In the genomic region with DNA sequence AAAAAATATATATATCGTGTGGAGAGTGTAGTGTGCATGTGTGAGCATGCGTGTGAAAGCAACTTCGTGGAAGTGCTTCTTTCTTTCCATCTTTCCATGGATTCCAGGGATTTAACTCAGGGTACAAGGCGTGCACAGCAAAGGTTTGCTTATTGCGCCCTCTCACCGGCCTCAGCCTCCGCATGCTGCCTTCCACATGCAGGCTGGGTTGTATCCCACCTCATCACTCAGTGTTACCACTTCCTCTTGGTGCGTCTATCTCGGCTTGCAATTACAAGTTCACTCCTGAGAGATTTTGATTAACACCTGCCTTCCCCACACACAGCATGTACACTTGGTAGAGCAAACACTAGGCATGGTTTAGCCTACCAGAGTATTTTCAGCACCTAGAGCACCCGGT, we compare ENCODE assay signal across 24 mouse cellular contexts. TPM values are rescaled to one million over a fixed set of nuclear protein-coding genes. Genes with fewer than 3 reads are reported as not detected.
DNase-seq lines count a peak whose midpoint lies in the region; ATAC-seq and TF ChIP-seq lines count a peak whose summit lies in the region.
"Had no signal": no experiment of that assay in that cellular context is flagged by ENCODE, and none has a peak within 500 bp of the region (broad histone marks: within the 10 kb centered on the region; RNA-seq: fewer than 3 reads in every experiment).

No protein-coding gene starts in this region.

- no peak for DNase-seq in spleen, adult 2 months (ENCODE audit: low read depth in 1 of 2, low spot score in 2 of 2)
- DNase-seq in spleen, postnatal 10 days (ENCODE audit: low spot score in 2 of 2) = no peak
- DNase-seq in T-cell, adult 2 months (ENCODE audit: low spot score) = peak; percentile 53
- peak; percentile 44 for DNase-seq in thymus, postnatal 25 days
- DNase-seq in layer of hippocampus, adult 8-10 months (ENCODE audit: low spot score in 2 of 2) = no peak
- DNase-seq in frontal cortex, postnatal 10 days (ENCODE audit: low spot score in 2 of 2) = no peak
- DNase-seq: adrenal gland, postnatal 14 days; cerebellum, adult 8-10 months; gastrocnemius, postnatal 25 days; kidney, adult 18-20 months; liver; right cerebral cortex, adult 18-20 months had no signal

- 0 out of 2 replicates have a peak overlapping the region, but pooled peaks have one; percentile 40 for H3K27ac ChIP-seq in spleen, adult 2 months (ENCODE audit: insufficient read depth, low read length)
- H3K27ac ChIP-seq: embryonic facial prominence, embryonic 15.5 days; hindbrain, embryonic 13.5 days; kidney, postnatal 0 days; limb, embryonic 10.5 days; liver, embryonic 15.5 days; lung, embryonic 15.5 days; midbrain, embryonic 12.5 days; neural tube, embryonic 13.5 days had no signal

- peaks cover 12% of the 10 kb centered on the region for H3K4me1 ChIP-seq in spleen, adult 2 months (ENCODE audit: control insufficient read depth, insufficient read depth, insufficient read length)
- H3K4me1 ChIP-seq: liver, embryonic 15.5 days had no signal

- H3K27me3 ChIP-seq in spleen, adult 2 months (ENCODE audit: control insufficient read depth, insufficient read depth, low read length) = no peaks in the 10 kb centered on the region
- H3K27me3 ChIP-seq: embryonic facial prominence, embryonic 15.5 days; heart, embryonic 12.5 days; hindbrain, embryonic 13.5 days; liver, embryonic 15.5 days; lung, embryonic 15.5 days; midbrain, embryonic 12.5 days; neural tube, embryonic 13.5 days; Patski had no signal

- ATAC-seq in megakaryocyte, adult 5-6 weeks (ENCODE audit: poor library complexity, severe bottlenecking) = 0 out of 2 replicates have a peak, but pooled peaks have one; percentile 16
- ATAC-seq: forebrain, embryonic 14.5 days; Patski had no signal

- H3K36me3 ChIP-seq in spleen, adult 2 months (ENCODE audit: control insufficient read depth, insufficient read depth, low read length) = peaks cover 46% of the 10 kb centered on the region

- TF ChIP-seq CTCF in spleen, adult 2 months (IDR thresholded peaks at IDR 0.05; ENCODE audit: extremely low read depth, insufficient read depth, insufficient read length, insufficient replicate concordance) = no peak

- TF ChIP-seq POLR2A in spleen, adult 2 months (IDR thresholded peaks at IDR 0.05; ENCODE audit: low read depth, low read length) = no peak

- WGBS in spleen, adult 2 months = 43% methylated on average over 10 of the region's 10 CpGs

- no peak overlapping the region for H3K4me3 ChIP-seq in spleen, adult 2 months (ENCODE audit: extremely low read depth, insufficient read depth, insufficient read length)
- H3K4me3 ChIP-seq: embryonic facial prominence, embryonic 15.5 days; heart, embryonic 12.5 days; hindbrain, embryonic 13.5 days; limb, embryonic 10.5 days; liver, embryonic 15.5 days; lung, embryonic 15.5 days; midbrain, embryonic 12.5 days; neural tube, embryonic 13.5 days had no signal

RNA-seq across cellular contexts. Expression of gene Map7d1, which starts 21.0 kb away (rescaled TPM):
- 46.3 and 60.2 TPM in 2 replicates for polyA plus RNA-seq in spleen, adult 2 months (2012; rRNA removed)
- total RNA-seq in megakaryocyte, adult 5-6 weeks (2015) = 43.9 and 45.9 TPM in 2 replicates
- total RNA-seq in megakaryocyte, adult 5-6 weeks (2017) = 60.7 and 71.3 TPM in 2 replicates
- 100 to 1,000 TPM; 240 to 257 (median 248) TPM for total RNA-seq in layer of hippocampus, adult 8-10 months (2022)

RNA-seq across cellular contexts. Expression of gene Trappc3, which starts 26.9 kb away (rescaled TPM):
- 23.6 and 25.7 TPM in 2 replicates for polyA plus RNA-seq in spleen, adult 2 months (2012; rRNA removed)
- total RNA-seq in megakaryocyte, adult 5-6 weeks (2015) = 30.1 and 40.9 TPM in 2 replicates
- 56.3 and 58.6 TPM in 2 replicates for total RNA-seq in megakaryocyte, adult 5-6 weeks (2017)
- 10 to 100 TPM; 79.9 to 89.9 (median 85.1) TPM for total RNA-seq in layer of hippocampus, adult 8-10 months (2022)

RNA-seq across cellular contexts. Expression of gene Thrap3, which starts 32.6 kb away (rescaled TPM):
- polyA plus RNA-seq in spleen, adult 2 months (2012; rRNA removed) = 51.1 and 53.0 TPM in 2 replicates
- total RNA-seq in megakaryocyte, adult 5-6 weeks (2015) = 115 and 119 TPM in 2 replicates
- total RNA-seq in megakaryocyte, adult 5-6 weeks (2017) = 248 and 291 TPM in 2 replicates
- total RNA-seq in layer of hippocampus, adult 8-10 months (2022) = 100 to 1,000 TPM; 151 to 172 (median 170) TPM

RNA-seq across cellular contexts. Expression of gene Col8a2, which starts 51.4 kb away (rescaled TPM):
- 3.2 and 3.7 TPM in 2 replicates for polyA plus RNA-seq in spleen, adult 2 months (2012; rRNA removed)
- total RNA-seq in megakaryocyte, adult 5-6 weeks (2015) = not detected in 2 replicates
- not detected in 2 replicates for total RNA-seq in megakaryocyte, adult 5-6 weeks (2017)
- total RNA-seq in layer of hippocampus, adult 8-10 months (2022) = 1 to 10 TPM; 1.7 to 2.3 (median 2.0) TPM

Comparison
In these comparisons a context has a peak if more than half of its experiments do, and no peak if none do; other contexts are left out.
1. DNase-seq: peak in T-cell, adult 2 months (single experiment) and thymus, postnatal 25 days (single experiment); none in spleen, adult 2 months (0 of 2), spleen, postnatal 10 days (0 of 2), layer of hippocampus, adult 8-10 months (0 of 2) and frontal cortex, postnatal 10 days (0 of 2).